Mouse (Mus musculus): ENCODE results near the gene Padi4.

DNA sequence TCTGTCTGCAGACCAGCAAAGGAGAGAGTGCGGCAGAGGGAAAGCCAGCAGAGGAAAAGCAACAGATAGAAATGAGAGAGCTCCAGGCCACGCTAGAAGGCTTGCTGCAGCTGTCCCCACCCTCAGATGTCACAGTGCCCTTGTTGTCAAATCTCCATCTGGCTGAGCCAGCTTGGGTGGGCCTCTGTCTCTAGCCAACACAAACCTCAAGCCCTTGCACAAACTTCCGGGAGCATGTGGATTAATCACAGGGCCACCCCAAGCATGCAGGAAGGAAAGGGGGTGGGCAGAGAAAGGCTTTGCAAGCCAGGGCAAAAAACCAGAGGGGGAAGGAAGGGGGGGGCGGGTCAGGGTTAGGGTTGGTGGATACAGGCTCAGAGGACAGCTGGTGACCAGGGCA is 13.4 kb upstream of the Padi4 start:
- TF ChIP-seq EP300 (IDR thresholded peaks at IDR 0.05): no peak
- TF ChIP-seq CTCF (IDR thresholded peaks at IDR 0.05): no peak
